ENCODE assay signal across 25 mouse cellular contexts in the genomic region with DNA sequence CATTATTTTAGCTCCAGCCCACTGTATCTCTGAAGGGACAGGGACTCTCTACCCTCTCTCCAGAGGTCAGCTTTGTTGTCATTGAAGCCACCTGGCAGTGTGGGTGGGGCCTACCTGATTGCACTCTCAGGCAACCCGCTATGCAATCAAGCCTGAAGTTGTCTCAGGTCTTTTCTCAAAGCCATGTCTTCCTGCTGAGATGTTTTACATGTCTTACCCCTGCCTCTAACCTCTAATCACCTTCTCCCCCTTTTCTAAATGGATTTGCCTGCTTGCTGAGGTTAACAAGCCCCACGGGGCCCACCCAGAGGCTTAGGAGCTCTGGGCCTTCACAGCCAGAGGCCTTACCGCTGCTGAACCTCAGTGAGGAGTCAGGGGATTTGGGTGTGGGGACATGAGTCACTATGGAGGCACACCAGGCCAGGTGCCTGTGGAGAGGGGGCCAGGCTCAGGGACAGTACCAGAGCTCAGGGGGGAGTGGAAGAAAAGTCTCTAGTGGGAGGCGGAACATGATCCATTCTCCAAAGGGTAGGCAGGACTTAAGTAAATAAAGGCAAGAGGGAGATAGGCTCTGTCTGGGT. TPM values are rescaled to one million over a fixed set of nuclear protein-coding genes. Genes with fewer than 3 reads are reported as not detected.
DNase-seq lines count a peak whose midpoint lies in the region; ATAC-seq and TF ChIP-seq lines count a peak whose summit lies in the region.
"Had no signal": no experiment of that assay in that cellular context is flagged by ENCODE, and none has a peak within 500 bp of the region (broad histone marks: within the 10 kb centered on the region; RNA-seq: fewer than 3 reads in every experiment).

No protein-coding gene starts in this region.

- peaks cover 12% of the 10 kb centered on the region for H3K4me1 ChIP-seq in heart, embryonic 11.5 days (ENCODE audit: control insufficient read depth, insufficient read depth, low read length)
- peaks cover 34% of the 10 kb centered on the region for H3K4me1 ChIP-seq in kidney, embryonic 16.5 days (ENCODE audit: insufficient read depth, low read length)
- H3K4me1 ChIP-seq in CH12.LX (ENCODE audit: control insufficient read depth in 1 of 2, insufficient read depth in 2 of 2): peaks cover 0 to 16% of the 10 kb centered on the region in 2 experiments; a peak in 2 of 4 replicates
- H3K4me1 ChIP-seq in bone marrow macrophage, adult 2 months (ENCODE audit: control insufficient read depth, insufficient read depth, low read length): peaks cover 55% of the 10 kb centered on the region

- H3K4me2 ChIP-seq in heart, embryonic 11.5 days: no peak overlapping the region
- no peak overlapping the region for H3K4me2 ChIP-seq in kidney, embryonic 16.5 days (replicated peaks; ENCODE audit: low read depth, low read length)
- H3K4me2 ChIP-seq in CH12.LX (ENCODE audit: insufficient read depth, low read depth, poor library complexity, severe bottlenecking): no peak overlapping the region
- H3K4me2 ChIP-seq: forebrain, embryonic 15.5 days; hindbrain, embryonic 15.5 days; liver, embryonic 11.5 days; midbrain, embryonic 13.5 days had no signal

- peaks cover 2% of the 10 kb centered on the region; the same call in 1 of the 2 replicates for H3K27me3 ChIP-seq in heart, embryonic 11.5 days (ENCODE audit: control insufficient read depth, insufficient read depth, low read length)
- peaks cover 13% of the 10 kb centered on the region for H3K27me3 ChIP-seq in kidney, embryonic 16.5 days (ENCODE audit: insufficient read depth, low read length)
- H3K27me3 ChIP-seq in CH12.LX (replicated peaks): peaks cover 7% of the 10 kb centered on the region
- H3K27me3 ChIP-seq: Patski had no signal

- no peak overlapping the region for H3K27ac ChIP-seq in heart, embryonic 11.5 days (ENCODE audit: low read depth, low read length)
- no peak overlapping the region for H3K27ac ChIP-seq in kidney, embryonic 16.5 days (ENCODE audit: low read length)
- H3K27ac ChIP-seq in CH12.LX (ENCODE audit: insufficient read depth, low read depth): no peak overlapping the region
- peak overlapping the region; percentile 98 for H3K27ac ChIP-seq in bone marrow macrophage, adult 2 months (ENCODE audit: insufficient read depth, low read depth, low read length)
- H3K27ac ChIP-seq: midbrain, embryonic 13.5 days had no signal

- dilution Hi-C loops in CH12.LX (cut with MboI; ENCODE audit: extremely low pct_ligation_motif_present, extremely low pct_unique_long_range_greater_than_20kb, low sequenced_read_pairs): no loop called here

- in situ Hi-C loops in CH12.LX (cut with MboI; ENCODE audit: low pct_ligation_motif_present, low pct_unique_long_range_greater_than_20kb, low sequenced_read_pairs): no loop called here

- no peaks in the 10 kb centered on the region for H3K36me3 ChIP-seq in heart, embryonic 11.5 days (ENCODE audit: control insufficient read depth, insufficient read depth, low read length)
- H3K36me3 ChIP-seq in kidney, embryonic 16.5 days (ENCODE audit: insufficient read depth, low read length): peaks cover 11% of the 10 kb centered on the region; the same call in 1 of the 2 replicates
- no peaks in the 10 kb centered on the region for H3K36me3 ChIP-seq in CH12.LX (replicated peaks in 1 of 2; ENCODE audit: control insufficient read depth in 1 of 2, insufficient read depth in 1 of 2, low read length in 1 of 2)
- H3K36me3 ChIP-seq: forebrain, embryonic 15.5 days; G1E; hindbrain, embryonic 15.5 days; midbrain, embryonic 13.5 days had no signal

- H3K9me3 ChIP-seq in heart, embryonic 11.5 days (replicated peaks; ENCODE audit: control insufficient read depth, low read length): no peaks in the 10 kb centered on the region
- H3K9me3 ChIP-seq in kidney, embryonic 16.5 days (ENCODE audit: low read length): no peaks in the 10 kb centered on the region
- H3K9me3 ChIP-seq in CH12.LX (replicated peaks; ENCODE audit: low read length): no peaks in the 10 kb centered on the region
- H3K9me3 ChIP-seq: embryonic facial prominence, embryonic 15.5 days; forebrain, embryonic 15.5 days; hindbrain, embryonic 15.5 days; megakaryocyte, embryonic 14.5 days; midbrain, embryonic 13.5 days had no signal

- TF ChIP-seq POLR2A in CH12.LX (IDR thresholded peaks at IDR 0.05; ENCODE audit: low read depth, low read length): no peak
- no peak for TF ChIP-seq POLR2A in bone marrow macrophage, adult 2 months (IDR thresholded peaks at IDR 0.05; ENCODE audit: borderline replicate concordance, low read depth, low read length)

- no peak for ATAC-seq in heart, embryonic 11.5 days (replicated peaks; ENCODE audit: insufficient number of reproducible peaks, low FRiP score, low TSS enrichment)
- no peak for ATAC-seq in kidney, embryonic 16.5 days (ENCODE audit: low FRiP score, low TSS enrichment)
- no peak for ATAC-seq in erythroid progenitor cell, adult 5-6 weeks (replicated peaks; ENCODE audit: low FRiP score, poor library complexity, severe bottlenecking)
- ATAC-seq: activated CD4-positive, CD25-positive, alpha-beta regulatory T cell, adult 4 months; CD4-positive, CD25-positive, alpha-beta regulatory T cell, adult 4 months; forebrain, embryonic 15.5 days; midbrain, embryonic 13.5 days; Patski had no signal

- TF ChIP-seq EP300 in CH12.LX (IDR thresholded peaks at IDR 0.05; ENCODE audit: low read length): no peak

- DNase-seq in heart, adult 11 months: peak; percentile 92
- no peak for DNase-seq in kidney, postnatal 36 days
- DNase-seq in CH12.LX (ENCODE audit: extremely low read depth): peak; percentile 33
- DNase-seq in cerebellum, adult 11 months: no peak
- DNase-seq: cerebellum, adult 8-10 months; cerebellum, postnatal 36 days; embryo, embryonic 11 days; gastrocnemius, postnatal 10 days; right cerebral cortex, postnatal 14 days; spleen, adult 18-20 months; thymus, postnatal 14 days had no signal

- H3K79me2 ChIP-seq in CH12.LX (replicated peaks; ENCODE audit: control insufficient read depth, extremely low read depth, insufficient read depth, poor library complexity, severe bottlenecking): no peaks in the 10 kb centered on the region

- 71% methylated on average over 4 of the region's 4 CpGs for WGBS in heart, embryonic 11.5 days (ENCODE audit: insufficient replicate concordance)
- WGBS in kidney, embryonic 16.5 days: 71% methylated on average over 4 of the region's 4 CpGs

- no peak for TF ChIP-seq CTCF in CH12.LX (conservative IDR thresholded peaks at IDR 0.05 in 1 of 2, IDR thresholded peaks at IDR 0.05 in 1 of 2; ENCODE audit: low read depth in 2 of 2, low read length in 2 of 2)
- no peak for TF ChIP-seq CTCF in bone marrow macrophage, adult 2 months (IDR thresholded peaks at IDR 0.05; ENCODE audit: low read depth, low read length)

- H3K9ac ChIP-seq in heart, embryonic 11.5 days (ENCODE audit: low read depth, low read length): no peak overlapping the region
- H3K9ac ChIP-seq in kidney, embryonic 16.5 days (replicated peaks; ENCODE audit: low read length): peak overlapping the region; percentile 7; the same call in 1 of the 2 replicates
- H3K9ac ChIP-seq in CH12.LX (ENCODE audit: insufficient read depth, low read depth): no peak overlapping the region
- H3K9ac ChIP-seq: embryonic facial prominence, embryonic 15.5 days; forebrain, embryonic 15.5 days; hindbrain, embryonic 15.5 days; midbrain, embryonic 13.5 days had no signal

- no peak for TF ChIP-seq RAD21 in CH12.LX (IDR thresholded peaks at IDR 0.05; ENCODE audit: low read depth, low read length)

- no peak overlapping the region for H3K4me3 ChIP-seq in heart, embryonic 11.5 days (ENCODE audit: low read depth, low read length)
- H3K4me3 ChIP-seq in kidney, embryonic 16.5 days (ENCODE audit: low read length): no peak overlapping the region
- no peak overlapping the region for H3K4me3 ChIP-seq in CH12.LX (replicated peaks in 1 of 3; ENCODE audit: low read depth in 2 of 3, low read length in 2 of 3, poor library complexity in 1 of 3)
- H3K4me3 ChIP-seq in bone marrow macrophage, adult 2 months (ENCODE audit: insufficient read depth, low read length): peak overlapping the region; percentile 13
- H3K4me3 ChIP-seq: embryonic facial prominence, embryonic 15.5 days; forebrain, embryonic 15.5 days; hindbrain, embryonic 15.5 days; megakaryocyte, embryonic 14.5 days; midbrain, embryonic 13.5 days had no signal

TF ChIP-seq in CH12.LX, 34 proteins besides CTCF, POLR2A, EP300 and RAD21:
- TF ChIP-seq MAFK (IDR thresholded peaks at IDR 0.05; ENCODE audit: insufficient replicate concordance, low read length) (no peak), JUND (conservative IDR thresholded peaks at IDR 0.05; ENCODE audit: low read depth, low read length) (no peak), ELF1 (IDR thresholded peaks at IDR 0.05; ENCODE audit: low read depth, low read length) (no peak), NRF1 (IDR thresholded peaks at IDR 0.05; ENCODE audit: low read depth, low read length) (no peak)
TF ChIP-seq in CH12.LX: peak in this region for 0.

RNA-seq across cellular contexts. Expression of gene Pmp22, which starts 8.1 kb away (rescaled TPM):
- polyA plus RNA-seq in heart, embryonic 11.5 days (2014; fragmentation: Nextera tagmentation; extraction: Ambion mirVana): 77.9 and 89.4 TPM in 2 replicates
- polyA plus RNA-seq in kidney, embryonic 16.5 days (2015; fragmentation: Nextera tagmentation; extraction: Ambion mirVana): 121 and 130 TPM in 2 replicates
- total RNA-seq in CH12.LX (2012; rRNA removed): not detected in 2 replicates
- not detected in 2 replicates for total RNA-seq in CH12.LX (2014; rRNA removed)
- polyA plus RNA-seq in CH12.LX (2012; ENCODE audit: insufficient read length, low read depth): 0.22 TPM in 1 of 2 replicates, not detected in the other
- 336 and 347 TPM in 2 replicates for polyA plus RNA-seq in bone marrow macrophage, adult 2 months (2012; ENCODE audit: insufficient read depth, insufficient read length, missing spikeins)
- 1.7 and 1.8 TPM in 2 replicates for total RNA-seq in erythroid progenitor cell, adult 5-6 weeks (2015; ENCODE audit: low replicate concordance)
- total RNA-seq in erythroid progenitor cell, adult 5-6 weeks (2017; ENCODE audit: low replicate concordance): 1.2 TPM in 1 of 2 replicates, not detected in the other
- polyA plus RNA-seq: activated CD4-positive, CD25-positive, alpha-beta regulatory T cell, adult 4 months; CD4-positive, CD25-positive, alpha-beta regulatory T cell, adult 4 months; G1E had no signal

Comparison
In these comparisons a context has a peak if more than half of its experiments do, and no peak if none do; other contexts are left out.
1. DNase-seq: peak in heart, adult 11 months (single experiment) and CH12.LX (single experiment); none in kidney, postnatal 36 days (0 of 2) and cerebellum, adult 11 months (single experiment).
2. RNA of gene Pmp22, which starts 8.1 kb away (polyA plus RNA-seq): 336 to 347 TPM in bone marrow macrophage, adult 2 months, 121 to 130 TPM in kidney, embryonic 16.5 days and 77.9 to 89.4 TPM in heart, embryonic 11.5 days; 0.22 TPM in CH12.LX; every median in the first group is over 10 times any median in the second.